26 mouse cellular contexts compared by ENCODE assay signal in the genomic region with DNA sequence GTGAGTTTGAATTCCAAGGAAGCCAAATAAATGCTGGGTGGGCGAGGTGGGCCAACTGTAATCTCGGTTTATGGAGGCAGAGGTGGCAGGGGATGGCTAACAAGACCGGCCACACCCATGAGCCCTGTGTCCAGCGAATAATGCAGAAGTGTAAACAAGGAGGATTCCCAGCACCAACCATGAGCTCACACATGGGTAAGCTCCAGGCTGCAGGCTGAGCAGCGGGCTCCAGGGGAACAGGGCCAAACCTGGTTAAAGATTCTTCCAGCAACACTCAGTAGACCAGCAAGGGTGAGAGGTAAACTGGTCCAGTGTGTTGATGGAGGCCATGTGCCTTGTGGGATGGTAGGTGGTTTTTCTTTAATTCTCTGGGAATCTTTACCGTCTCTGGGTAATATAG. TPM values are rescaled to one million over a fixed set of nuclear protein-coding genes. Genes with fewer than 3 reads are reported as not detected.
DNase-seq lines count a peak whose midpoint lies in the region; ATAC-seq and TF ChIP-seq lines count a peak whose summit lies in the region.
"Had no signal": no experiment of that assay in that cellular context is flagged by ENCODE, and none has a peak within 500 bp of the region (broad histone marks: within the 10 kb centered on the region; RNA-seq: fewer than 3 reads in every experiment).

No protein-coding gene starts in this region.

- no peak overlapping the region for H3K27ac ChIP-seq in gastrocnemius, adult 2 months
- no peak overlapping the region for H3K27ac ChIP-seq in kidney, embryonic 15.5 days
- no peak overlapping the region for H3K27ac ChIP-seq in midbrain, embryonic 11.5 days (ENCODE audit: low read depth, low read length)
- no peak overlapping the region for H3K27ac ChIP-seq in midbrain, postnatal 0 days (ENCODE audit: low read depth, low read length)
- H3K27ac ChIP-seq: embryonic facial prominence, embryonic 13.5 days; embryonic facial prominence, embryonic 15.5 days; forebrain, embryonic 10.5 days; forebrain, embryonic 12.5 days had no signal

- H3K36me3 ChIP-seq in kidney, embryonic 15.5 days = no peaks in the 10 kb centered on the region
- H3K36me3 ChIP-seq in midbrain, embryonic 11.5 days (ENCODE audit: control insufficient read depth, insufficient read depth, low read length) = no peaks in the 10 kb centered on the region
- no peaks in the 10 kb centered on the region for H3K36me3 ChIP-seq in midbrain, postnatal 0 days (ENCODE audit: insufficient read depth, low read length)
- H3K36me3 ChIP-seq: forebrain, embryonic 10.5 days; forebrain, embryonic 12.5 days had no signal

- H3K4me1 ChIP-seq in kidney, embryonic 15.5 days = 0 out of 2 replicates have a peak, but pooled peaks cover 4% of the 10 kb centered on the region
- no peaks in the 10 kb centered on the region for H3K4me1 ChIP-seq in midbrain, embryonic 11.5 days (ENCODE audit: control insufficient read depth, insufficient read depth, low read length)
- no peaks in the 10 kb centered on the region for H3K4me1 ChIP-seq in midbrain, postnatal 0 days (ENCODE audit: insufficient read depth, low read length)
- H3K4me1 ChIP-seq: embryonic facial prominence, embryonic 15.5 days had no signal

- peak; percentile 11 for DNase-seq in gastrocnemius, adult 2 months
- no peak for DNase-seq in gastrocnemius, adult 18-20 months (ENCODE audit: low spot score)
- DNase-seq in kidney, adult 18-20 months = peak; percentile 37
- no peak for DNase-seq in kidney, postnatal 14 days
- peak; percentile 48 for DNase-seq in kidney, adult 9 months
- DNase-seq in midbrain, embryonic 11.5 days (ENCODE audit: low spot score, missing footprints) = peak; percentile 57
- no peak for DNase-seq in midbrain, postnatal 0 days (ENCODE audit: low spot score)
- DNase-seq: adrenal gland, adult 2 months; adrenal gland, postnatal 10 days; adrenal gland, postnatal 25 days; B cell, adult 2 months; cerebellum, adult 11 months; cerebellum, adult 8-10 months; cerebellum, adult 9-11 months; cerebellum, postnatal 36 days; embryo, embryonic 11 days had no signal

- 76% methylated on average over 6 of the region's 6 CpGs for WGBS in kidney, embryonic 15.5 days
- 87% methylated on average over 6 of the region's 6 CpGs for WGBS in midbrain, embryonic 11.5 days
- 86% methylated on average over 6 of the region's 6 CpGs for WGBS in midbrain, postnatal 0 days

- peaks cover 11% of the 10 kb centered on the region for H3K27me3 ChIP-seq in kidney, embryonic 15.5 days
- H3K27me3 ChIP-seq in midbrain, embryonic 11.5 days (ENCODE audit: control insufficient read depth, insufficient read depth, low read length) = no peaks in the 10 kb centered on the region
- 0 out of 2 replicates have a peak, but pooled peaks cover 4% of the 10 kb centered on the region for H3K27me3 ChIP-seq in midbrain, postnatal 0 days (ENCODE audit: insufficient read depth, low read length)
- H3K27me3 ChIP-seq: CH12.LX; embryonic facial prominence, embryonic 13.5 days; embryonic facial prominence, embryonic 15.5 days had no signal

- no peak overlapping the region for H3K9ac ChIP-seq in kidney, embryonic 15.5 days
- H3K9ac ChIP-seq in midbrain, embryonic 11.5 days (ENCODE audit: low read length) = no peak overlapping the region
- no peak overlapping the region for H3K9ac ChIP-seq in midbrain, postnatal 0 days (replicated peaks; ENCODE audit: low read length, poor library complexity, severe bottlenecking)
- H3K9ac ChIP-seq: embryonic facial prominence, embryonic 13.5 days; embryonic facial prominence, embryonic 15.5 days; forebrain, embryonic 12.5 days had no signal

- no peak for ATAC-seq in kidney, embryonic 15.5 days (replicated peaks; ENCODE audit: low FRiP score)
- ATAC-seq in midbrain, embryonic 11.5 days (ENCODE audit: low FRiP score) = no peak
- ATAC-seq in midbrain, postnatal 0 days (ENCODE audit: low FRiP score) = no peak
- ATAC-seq: CD4-positive, CD25-positive, alpha-beta regulatory T cell, adult 4 months; forebrain, embryonic 14.5 days had no signal

- TF ChIP-seq CTCF in gastrocnemius, adult 2 months (IDR thresholded peaks at IDR 0.05) = no peak
- no peak for TF ChIP-seq CTCF in midbrain, postnatal 0 days (IDR thresholded peaks at IDR 0.05)

- H3K9me3 ChIP-seq in kidney, embryonic 15.5 days (replicated peaks) = no peaks in the 10 kb centered on the region
- no peaks in the 10 kb centered on the region for H3K9me3 ChIP-seq in midbrain, embryonic 11.5 days (ENCODE audit: control insufficient read depth, low read length)
- no peaks in the 10 kb centered on the region for H3K9me3 ChIP-seq in midbrain, postnatal 0 days (ENCODE audit: low read length)
- H3K9me3 ChIP-seq: embryonic facial prominence, embryonic 13.5 days; embryonic facial prominence, embryonic 15.5 days; forebrain, embryonic 10.5 days; forebrain, embryonic 12.5 days; G1E had no signal

- no peak overlapping the region for H3K4me2 ChIP-seq in kidney, embryonic 15.5 days
- H3K4me2 ChIP-seq in midbrain, embryonic 11.5 days = no peak overlapping the region
- H3K4me2 ChIP-seq in midbrain, postnatal 0 days (ENCODE audit: low read depth, low read length, poor library complexity, severe bottlenecking) = no peak overlapping the region
- H3K4me2 ChIP-seq: embryonic facial prominence, embryonic 13.5 days; embryonic facial prominence, embryonic 15.5 days; forebrain, embryonic 12.5 days had no signal

- intact Hi-C loops in gastrocnemius, adult 2 months (cut with DNase I) = loop anchor here (10.0 kb wide), 1 partner anchor 148 kb away; no protein-coding TSS in a partner anchor

- H3K4me3 ChIP-seq in gastrocnemius, adult 2 months = no peak overlapping the region
- no peak overlapping the region for H3K4me3 ChIP-seq in kidney, embryonic 15.5 days (replicated peaks)
- H3K4me3 ChIP-seq in midbrain, embryonic 11.5 days (ENCODE audit: low read depth, low read length) = no peak overlapping the region
- H3K4me3 ChIP-seq in midbrain, postnatal 0 days (ENCODE audit: low read depth, low read length) = no peak overlapping the region
- H3K4me3 ChIP-seq: embryonic facial prominence, embryonic 13.5 days; embryonic facial prominence, embryonic 15.5 days; erythroblast, embryonic 14.5 days; forebrain, embryonic 10.5 days; forebrain, embryonic 12.5 days had no signal

RNA-seq across cellular contexts. Expression of a gene that starts 53.2 kb away (rescaled TPM):
- 1 to 10 TPM; 4.1 to 4.7 TPM for total RNA-seq in gastrocnemius, adult 2 months (2021)
- total RNA-seq in gastrocnemius, adult 18-20 months (2021) = 1 to 10 TPM; 3.6 to 4.3 TPM
- 0.82 TPM in 2 replicates for polyA plus RNA-seq in kidney, embryonic 15.5 days (2015; fragmentation: Nextera tagmentation; extraction: Ambion mirVana)
- polyA plus RNA-seq in midbrain, embryonic 11.5 days (2014; fragmentation: Nextera tagmentation; extraction: Ambion mirVana) = 0.10 TPM in 1 of 2 replicates, not detected in the other
- total RNA-seq in midbrain, postnatal 0 days (2014; rRNA removed) = 0.93 and 1.4 TPM in 2 replicates
- 0.44 and 0.85 TPM in 2 replicates for polyA plus RNA-seq in midbrain, postnatal 0 days (2015; fragmentation: Nextera tagmentation; extraction: Ambion mirVana)

Comparison
In these comparisons a context has a peak if more than half of its experiments do, and no peak if none do; other contexts are left out.
1. DNase-seq: peak in gastrocnemius, adult 2 months (single experiment), kidney, adult 18-20 months (single experiment), kidney, adult 9 months (single experiment) and midbrain, embryonic 11.5 days (single experiment); none in gastrocnemius, adult 18-20 months (single experiment), kidney, postnatal 14 days (single experiment) and midbrain, postnatal 0 days (single experiment).